Mouse (Mus musculus) thymus, postnatal 36 days (tissue): ENCODE results near the gene Hspb9.

ENCODE experiments used
- DNase-seq, 2 experiments: peaks; one replicate each; pipeline ENCODE4 v3.0.0; 2022; ENCODE audit warnings: mixed read lengths in 2 of 2

Gene Hspb9

DNA sequence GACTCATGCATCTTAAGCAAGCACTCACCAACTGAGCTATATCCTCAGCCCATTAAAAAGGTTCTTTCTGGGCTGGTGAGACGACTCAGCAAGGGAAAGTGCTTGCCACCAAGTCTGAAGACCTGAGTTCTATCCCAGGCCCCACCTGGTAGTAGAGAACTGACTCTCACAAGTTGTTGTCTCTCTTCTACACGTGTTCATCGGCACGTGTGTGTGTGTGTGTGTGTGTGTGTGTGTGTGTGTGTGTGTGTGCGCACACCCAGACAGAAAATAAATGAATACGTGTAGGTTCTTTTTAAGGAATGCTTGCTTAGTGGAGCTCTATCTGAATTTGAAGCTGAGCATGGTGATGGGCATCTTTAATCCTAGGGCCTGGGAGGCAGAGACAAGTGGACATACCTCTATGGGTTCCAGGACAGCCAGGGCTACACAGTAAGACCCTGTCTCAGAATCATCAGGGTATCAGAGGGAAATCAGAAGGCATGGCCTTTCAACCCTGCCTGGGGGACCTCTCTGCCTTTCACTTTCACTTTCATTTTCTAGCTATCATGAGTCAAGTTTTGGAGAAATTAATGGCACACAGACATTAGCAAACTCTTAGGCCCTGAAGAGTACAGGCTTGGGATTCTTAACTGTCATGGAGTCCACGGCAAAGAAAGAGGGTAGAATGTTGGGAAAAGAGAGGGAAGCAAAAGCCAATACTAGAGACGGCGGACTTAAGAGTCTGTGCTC, 21.6 kb downstream of the Hspb9 start:
- DNase-seq = no peak

DNA sequence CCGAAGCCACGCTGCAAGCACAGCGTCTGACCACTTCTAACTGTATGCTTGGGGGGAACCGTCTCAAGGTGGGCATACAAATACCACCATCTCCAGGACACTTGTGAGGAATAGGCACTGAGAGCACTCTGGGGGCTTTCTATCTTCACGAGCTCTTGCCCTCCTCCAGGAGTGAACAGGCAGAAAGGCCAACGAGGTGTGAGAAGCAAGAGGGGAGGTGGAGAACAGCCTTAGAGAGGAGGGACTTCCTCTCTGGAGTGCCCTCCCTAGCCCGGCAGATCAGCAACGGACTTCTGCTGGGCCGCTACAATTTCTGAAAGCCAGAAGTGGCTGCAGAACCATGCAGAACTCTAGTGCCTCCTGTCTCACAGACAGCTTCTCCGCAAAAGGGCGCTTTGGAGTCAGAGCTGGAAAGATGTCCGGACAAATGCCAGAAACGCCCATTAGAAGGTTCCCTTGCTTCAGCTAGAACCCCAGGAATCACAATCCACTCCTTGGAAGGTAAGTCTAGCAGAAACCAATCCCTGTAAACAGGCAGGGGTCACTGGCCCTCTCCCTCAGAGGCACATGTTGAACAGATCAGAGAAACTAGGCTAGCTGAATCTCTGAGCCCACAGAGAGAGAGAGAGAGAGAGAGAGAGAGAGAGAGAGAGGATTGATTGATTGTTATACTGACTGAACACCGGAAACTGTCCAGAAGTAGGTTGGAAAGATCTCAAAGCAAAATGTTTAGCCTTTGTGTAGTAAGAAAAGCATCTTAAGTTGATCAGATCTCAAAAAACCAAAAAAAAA, 22.5 kb downstream of the Hspb9 start:
- no peak for DNase-seq

DNA sequence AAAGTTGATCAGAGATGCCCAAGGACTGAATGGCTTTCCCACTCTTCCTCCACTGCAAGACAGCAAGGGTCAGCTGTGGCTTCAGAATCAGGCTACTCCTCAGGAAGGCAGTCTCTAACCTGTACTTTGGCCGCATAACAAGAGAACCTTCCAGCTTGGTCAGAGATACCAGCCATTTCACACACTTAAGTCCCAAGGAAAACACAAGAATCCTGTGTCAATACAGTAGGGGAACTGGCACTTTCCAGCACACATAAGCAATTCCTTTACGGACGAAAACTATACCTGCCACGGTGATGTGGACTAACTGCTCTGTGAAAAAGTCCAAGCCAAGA, 23.1 kb downstream of the Hspb9 start:
- DNase-seq = no peak

DNA sequence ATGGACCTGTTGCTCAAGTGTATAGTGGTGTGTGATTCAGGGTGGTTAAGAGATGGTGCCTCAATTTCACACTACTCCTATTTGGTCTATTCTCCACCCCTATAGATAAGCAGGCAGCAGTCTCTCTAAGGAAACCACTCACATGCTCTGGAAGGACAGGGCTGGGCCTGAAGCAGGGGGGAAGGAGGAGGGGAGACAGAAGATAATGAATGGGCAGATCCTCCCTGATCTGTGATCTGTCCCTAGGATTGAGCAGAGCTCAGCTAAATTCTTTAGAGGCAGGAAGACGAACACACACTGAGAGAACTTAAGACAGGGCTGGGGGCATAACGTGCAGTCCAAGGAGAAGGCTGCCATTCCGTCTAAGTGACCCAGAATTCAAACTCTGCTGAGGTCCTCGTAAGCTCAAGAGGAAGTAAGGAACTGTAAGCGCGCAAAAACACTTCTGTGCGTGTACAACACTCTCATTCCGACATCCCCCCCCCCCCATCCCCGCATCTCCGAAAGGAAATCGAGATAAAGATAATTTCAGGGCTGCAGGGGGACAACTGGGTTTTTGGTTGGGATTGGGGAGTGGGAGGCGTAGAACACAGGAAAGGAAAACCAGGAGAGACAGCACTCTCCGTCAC, 23.6 kb downstream of the Hspb9 start:
- DNase-seq = no peak

DNA sequence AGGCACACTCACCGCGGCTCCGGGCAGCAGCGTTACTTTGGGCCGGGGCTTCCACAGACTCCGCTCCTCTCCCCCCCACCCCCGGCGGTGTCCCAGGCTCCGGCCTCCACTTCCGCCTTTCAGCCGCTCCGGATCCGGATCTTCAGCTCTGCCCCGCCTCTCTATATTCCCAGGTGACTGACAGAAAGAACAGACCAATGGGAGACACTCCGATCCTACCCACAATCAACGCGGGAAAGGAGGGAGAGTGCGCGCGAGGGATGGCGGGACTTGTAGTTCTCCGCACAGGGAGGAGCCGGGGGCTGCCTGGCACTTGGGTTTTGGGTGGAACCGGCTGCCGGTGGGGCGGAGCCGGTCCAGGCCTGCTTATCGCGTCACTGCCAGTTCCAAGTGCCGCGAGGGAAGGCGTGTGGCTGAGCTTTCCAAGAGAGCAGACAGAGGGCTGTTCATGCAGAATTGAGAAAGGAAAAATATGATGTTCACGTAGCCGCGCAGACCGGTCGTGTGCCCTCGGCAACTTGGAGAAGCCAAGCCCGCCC, 24.5 kb downstream of the Hspb9 start, which contains the start of gene Rab5c:
Rab5c (minus strand) TSS at position 150 of the 539 bp plus-strand sequence.
- DNase-seq = peak; percentile 96 to 98

DNA sequence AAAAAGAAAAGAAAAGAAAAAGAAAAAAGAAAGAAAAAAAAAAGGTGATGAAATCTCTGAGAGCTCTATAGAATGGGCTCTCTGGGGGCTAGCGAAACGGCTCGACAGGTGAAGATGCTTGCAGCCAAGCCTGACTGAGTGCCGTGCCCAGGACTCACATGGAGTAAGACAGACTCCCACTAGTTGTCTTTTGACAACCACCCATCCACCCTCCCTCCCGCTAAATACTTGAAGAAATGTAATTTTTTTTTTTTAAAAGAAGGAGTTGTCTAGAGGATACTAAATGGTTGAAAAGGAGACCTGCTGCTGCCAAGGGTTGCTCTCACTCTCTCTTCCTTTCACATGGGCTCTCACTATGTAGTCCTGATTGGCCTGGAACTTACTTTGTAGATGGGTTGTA, 25.1 kb downstream of the Hspb9 start:
- no peak for DNase-seq

DNA sequence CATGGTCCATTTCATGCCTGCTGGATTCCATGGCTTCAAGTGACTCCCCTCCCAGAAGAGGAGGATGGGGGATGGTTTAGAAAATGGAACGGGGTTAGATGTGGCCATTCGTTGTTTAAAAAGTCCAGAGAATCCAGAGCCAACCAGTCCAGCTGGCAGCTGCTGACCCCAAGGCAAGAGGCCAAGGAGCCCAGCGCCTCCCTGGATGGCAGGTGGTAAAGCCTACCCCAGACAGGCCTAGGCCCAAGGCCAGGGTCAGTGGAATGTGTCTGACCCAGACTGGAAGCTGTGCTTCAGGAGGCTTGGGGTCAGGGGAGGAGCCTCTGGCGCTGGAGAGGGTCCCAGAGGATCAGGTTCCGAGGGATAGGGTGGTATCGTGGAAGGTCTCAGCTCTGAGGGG, 27.7 kb downstream of the Hspb9 start:
- no peak for DNase-seq

DNA sequence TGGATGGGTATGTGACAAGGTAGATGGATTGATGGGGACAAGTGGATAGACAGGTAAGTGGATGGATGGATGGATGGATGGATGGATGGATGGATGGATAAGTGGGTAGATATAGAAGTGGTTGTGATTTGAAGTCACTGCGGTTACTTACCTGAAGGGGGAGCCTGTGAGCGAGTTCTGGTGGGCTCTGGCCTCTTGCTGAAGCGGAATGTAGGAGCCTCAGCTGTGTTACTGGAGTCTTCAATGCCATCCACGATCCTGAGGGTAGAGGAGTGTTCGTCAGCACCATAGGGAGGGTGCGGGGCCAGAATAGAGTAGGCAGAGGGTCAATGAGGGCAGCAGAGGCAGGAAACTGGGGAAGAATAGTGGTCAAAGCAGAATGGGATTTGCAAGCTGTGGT, 31.4 kb downstream of the Hspb9 start:
- DNase-seq = peak; percentile 51

DNA sequence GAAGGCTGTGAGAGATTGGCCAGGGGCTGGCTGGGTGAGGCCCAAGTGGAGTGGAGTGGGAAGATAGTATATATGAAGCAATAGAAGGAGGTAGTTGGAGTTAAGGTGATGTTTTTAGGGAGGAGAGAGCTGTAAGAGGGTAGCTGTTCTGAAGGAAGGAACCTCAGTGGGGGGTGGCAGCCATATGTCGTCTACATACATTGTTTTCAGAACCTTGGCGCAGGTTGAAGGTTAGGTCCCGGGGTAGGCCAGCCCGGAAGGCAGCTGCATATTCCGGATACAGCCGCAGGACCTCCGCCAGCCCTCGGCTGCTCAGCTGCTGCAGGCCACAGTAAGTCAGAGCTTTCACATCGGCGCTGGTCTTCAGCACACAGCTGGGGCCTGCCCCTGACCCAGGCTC, 32.9 kb downstream of the Hspb9 start:
- DNase-seq = no peak

DNA sequence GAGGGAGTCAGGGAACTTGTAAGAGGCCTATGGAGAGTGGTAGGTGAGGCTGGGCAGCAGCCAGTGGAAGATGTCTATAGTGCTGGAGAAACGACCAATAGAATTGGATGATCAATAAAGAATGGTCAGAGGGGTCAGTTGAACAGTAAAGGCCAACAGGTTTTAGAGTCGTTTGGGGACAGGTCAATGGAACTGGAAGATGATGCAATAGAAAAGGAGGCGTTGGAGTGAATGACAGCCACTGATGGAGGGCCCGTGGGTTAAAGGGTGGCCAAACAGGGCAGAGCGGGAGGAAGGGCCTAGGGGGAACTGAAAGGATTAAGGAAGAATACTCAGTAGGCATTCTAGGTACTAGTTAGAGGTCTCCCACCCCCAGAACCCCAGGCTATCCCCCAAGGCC, 33.5 kb downstream of the Hspb9 start:
- DNase-seq = no peak

DNA sequence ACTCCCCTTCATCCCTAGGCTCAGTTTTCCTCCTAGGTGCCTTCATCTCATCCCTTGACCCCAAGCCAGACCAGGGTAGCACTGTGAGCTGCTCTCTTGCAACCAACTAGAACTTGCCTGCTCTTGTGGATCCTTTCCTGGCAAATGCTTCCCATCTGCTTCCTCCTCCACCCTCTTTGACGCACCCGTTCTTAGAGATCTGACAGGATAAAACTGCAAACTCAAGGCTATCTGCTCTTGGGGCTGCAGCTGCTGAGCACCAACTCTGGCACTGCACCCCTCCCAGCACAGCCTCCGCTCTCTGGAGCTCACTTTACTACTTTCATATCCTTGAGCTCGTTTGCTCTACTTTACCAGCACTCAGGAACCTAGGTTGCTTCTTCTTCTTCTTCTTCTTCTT, 35.0 kb downstream of the Hspb9 start:
- DNase-seq = no peak

DNA sequence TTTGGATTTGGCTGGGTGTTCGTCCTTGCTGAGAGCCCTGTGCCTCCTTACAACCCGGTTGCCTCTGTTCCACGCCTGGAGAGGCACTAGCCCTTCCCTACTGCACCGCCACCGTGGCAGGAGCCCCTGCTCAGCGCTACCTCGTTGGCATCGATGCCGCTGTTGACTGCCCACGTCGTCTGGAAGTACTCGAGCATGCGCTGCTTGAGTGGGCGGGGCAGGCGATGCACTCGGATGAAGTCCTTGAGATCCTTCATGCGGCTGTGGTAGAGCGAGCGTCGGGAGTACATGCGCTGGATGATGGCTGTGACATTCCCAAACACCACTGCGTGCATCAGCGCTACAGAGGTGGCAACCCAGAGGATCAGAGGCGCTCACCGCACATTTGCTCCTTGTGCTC, 35.8 kb downstream of the Hspb9 start:
- no peak for DNase-seq

DNA sequence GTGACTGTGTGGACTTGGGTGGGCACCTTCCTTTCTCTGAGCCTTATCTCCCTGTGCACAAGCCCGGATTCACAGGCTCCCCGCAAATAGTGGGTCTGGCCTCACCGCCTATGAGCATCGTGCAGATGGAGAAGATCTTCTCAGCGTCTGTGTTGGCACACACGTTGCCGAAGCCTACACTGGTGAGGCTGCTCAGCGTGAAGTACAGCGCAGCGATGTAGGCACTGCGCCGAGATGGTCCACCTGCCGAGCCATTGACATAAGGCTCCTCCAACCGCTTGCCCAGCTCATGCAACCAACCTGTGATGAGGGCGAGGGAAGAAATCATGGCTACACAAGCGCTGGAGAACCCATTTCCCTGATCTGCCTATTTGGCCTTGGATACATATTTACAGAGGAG, 36.5 kb downstream of the Hspb9 start:
- no peak for DNase-seq

DNA sequence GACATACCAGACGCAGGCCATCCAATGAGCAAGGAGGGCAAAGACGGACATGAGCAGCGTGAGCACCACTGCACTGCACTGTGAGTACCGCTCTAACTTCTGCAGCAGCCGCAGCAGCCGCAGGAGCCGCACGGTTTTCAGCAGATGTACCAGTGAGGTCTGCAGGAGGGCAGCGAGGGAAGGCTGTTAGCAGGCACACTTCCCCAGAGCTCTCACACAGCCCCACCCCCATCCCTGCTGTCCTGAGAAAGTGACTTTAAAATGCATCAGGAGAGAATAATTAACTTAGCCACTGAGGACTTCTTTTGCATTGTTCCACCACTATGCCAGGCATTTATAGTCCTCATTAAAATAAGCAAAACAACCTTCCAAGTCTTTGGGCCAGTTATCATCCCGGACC, 38.6 kb downstream of the Hspb9 start:
- DNase-seq = no peak

DNA sequence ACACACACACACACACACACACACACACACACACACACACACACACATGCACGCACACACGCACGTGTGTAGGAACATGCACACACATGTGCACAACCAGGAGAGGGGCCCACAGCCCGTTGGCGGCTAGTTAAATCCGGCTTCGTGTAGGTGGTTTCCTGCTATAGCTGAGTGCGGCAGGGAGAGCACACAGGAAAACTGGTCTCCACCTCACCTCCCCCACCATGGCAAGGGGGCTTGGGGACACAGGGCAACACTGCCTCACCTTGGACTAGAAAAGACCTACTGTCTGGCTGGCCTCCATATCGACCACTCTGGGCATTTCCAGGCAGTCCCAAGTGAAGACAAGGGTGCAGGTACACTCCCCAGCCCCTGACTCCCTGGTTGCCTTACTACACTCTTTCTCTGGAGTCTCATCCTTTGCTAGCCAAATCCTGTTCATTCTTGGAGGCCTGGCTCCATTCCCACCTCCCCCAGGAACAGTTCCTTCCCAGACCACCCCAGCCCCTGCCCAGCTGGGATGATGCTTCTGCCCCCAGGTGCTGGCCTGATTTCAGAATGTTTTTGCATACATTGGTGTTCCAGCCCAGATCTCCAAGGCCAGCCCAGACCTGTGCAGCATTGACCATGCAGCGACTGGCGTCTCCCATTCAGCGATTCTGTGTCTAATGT, 40.5 kb downstream of the Hspb9 start:
- DNase-seq = no peak

DNA sequence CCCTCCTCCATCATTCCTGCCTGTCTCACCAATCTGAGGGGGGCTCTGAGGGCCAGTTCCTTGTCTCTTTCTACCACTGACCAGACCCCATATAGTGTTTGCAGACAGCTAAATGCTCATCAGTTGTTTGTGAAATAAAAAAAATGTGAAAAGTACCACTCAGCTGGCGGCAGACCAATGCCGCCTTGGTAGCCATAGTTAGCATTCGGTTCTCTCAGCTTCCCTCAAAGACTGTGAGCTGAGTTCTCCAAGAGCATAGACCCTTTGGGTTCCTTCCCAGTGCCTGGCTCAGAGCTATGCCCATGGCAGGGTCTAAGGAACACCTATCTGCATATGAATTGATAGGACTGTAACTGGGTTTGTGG, 41.0 kb downstream of the Hspb9 start:
- DNase-seq = no peak

DNA sequence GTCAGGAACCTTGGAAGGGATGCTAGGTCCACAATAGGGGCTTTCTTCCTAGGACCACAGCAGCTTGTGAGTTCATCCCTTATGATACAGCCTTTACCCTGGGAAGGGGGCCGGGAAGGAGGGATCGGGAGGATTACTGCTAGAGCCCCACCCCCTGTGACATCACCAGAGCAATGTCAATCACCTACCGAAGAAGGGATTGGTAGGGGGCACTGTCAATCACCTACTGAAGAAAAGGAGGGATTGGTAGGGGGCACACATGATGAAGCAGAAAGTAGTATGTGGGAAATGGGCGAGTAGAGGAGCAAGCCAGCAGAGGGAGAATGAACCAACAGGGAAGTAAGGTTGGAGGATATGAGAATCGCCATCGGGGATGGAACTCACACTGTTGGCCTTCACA, 42.8 kb downstream of the Hspb9 start:
- DNase-seq = no peak

DNA sequence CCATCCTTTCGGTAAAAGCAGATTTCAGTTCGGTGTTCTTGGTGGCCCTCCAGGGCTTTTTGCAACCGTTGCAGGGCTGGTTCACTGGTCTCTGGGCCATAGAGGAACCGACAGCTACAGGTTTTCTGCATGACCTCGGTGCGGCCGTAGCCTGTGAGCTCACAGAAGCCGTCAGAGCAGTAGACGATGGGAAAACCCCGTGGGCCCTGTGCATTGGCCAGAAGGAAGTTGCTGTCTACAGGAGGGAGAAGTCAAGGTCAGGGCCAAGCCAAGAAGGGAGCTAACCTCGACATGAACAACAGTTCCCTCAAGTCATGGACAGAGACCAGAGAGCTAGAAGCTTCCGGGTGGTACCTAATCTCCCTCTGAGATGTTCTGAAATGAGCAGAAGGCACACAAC, 43.9 kb downstream of the Hspb9 start:
- no peak for DNase-seq

DNA sequence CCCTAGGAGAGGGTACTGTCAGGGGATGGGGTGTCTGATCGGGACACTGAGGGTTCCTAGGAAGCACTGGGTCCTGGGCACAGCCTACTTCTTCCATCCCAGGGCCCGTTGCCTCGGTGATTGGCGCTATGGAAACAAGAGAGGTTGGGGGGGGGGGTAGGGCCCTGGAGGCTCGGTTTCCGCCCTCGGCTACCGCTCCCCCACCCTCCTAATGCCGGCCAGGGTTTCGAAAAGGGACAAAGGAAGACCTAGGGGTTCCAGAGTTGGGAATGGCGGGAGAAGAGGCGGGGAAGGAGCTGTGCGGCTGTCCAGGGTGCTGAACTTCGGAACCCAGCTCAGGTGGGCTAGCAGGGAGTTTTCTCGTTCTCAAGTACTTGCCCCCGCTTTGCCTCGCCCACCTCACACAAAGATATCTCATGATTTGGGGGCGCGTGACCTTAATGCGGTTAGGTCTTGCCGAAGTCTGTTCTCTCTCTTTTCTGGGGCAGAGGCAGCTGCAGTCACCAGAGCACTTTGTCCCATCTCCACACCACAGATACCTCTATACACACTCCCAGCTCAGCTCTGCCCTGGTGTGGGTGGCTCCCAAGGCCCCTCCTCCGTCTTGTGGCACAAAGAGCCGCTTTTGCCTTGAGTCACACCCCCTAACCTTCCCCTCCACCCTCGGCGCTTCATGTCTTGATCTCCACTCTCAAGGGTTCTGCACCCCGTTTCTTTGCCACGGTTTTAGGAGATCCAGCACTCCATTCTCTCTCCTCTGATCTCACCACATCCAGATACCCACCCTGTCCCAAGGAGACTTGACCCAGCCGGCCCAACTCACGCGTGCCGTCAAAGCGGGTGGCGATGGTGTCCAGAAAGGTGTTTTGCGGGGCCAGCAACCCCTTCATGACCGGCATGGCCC, 45.3 kb downstream of the Hspb9 start:
- peak; percentile 50 to 54 for DNase-seq

DNA sequence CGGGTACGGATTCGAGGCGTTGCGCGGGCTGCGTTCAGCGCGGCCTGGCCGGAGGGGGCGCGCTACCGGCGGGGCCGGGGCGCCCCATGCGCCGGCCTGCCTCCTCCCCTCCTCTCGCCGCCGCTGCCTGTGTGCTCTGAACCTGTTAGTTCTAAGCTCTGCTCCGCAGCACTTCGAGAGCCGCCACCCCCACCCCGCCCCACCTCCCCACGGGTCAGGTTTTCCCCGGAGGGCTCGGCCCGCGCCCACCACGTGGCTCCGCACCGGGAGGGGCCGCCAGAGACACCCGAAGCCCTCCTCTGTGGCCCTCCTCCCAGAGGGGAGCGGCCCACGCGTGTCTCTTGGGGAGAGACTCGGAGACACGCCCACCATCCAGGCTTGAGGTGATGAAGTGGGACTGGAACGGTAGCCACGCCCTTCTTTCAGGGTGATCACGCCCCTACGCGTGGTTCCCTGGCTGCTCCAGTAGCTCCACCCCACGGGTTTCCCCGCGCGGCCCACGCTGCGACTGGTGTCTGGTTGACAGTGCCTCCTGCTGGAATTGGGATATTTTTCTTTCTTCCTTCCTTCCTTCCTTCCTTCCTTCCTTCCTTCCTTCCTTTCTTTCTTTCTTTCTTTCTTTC, 46.1 kb downstream of the Hspb9 start, which contains the start of gene Kcnh4:
Kcnh4 (minus strand) TSS at position 332 of the 623 bp plus-strand sequence.
- DNase-seq = peak; percentile 72 to 83

DNA sequence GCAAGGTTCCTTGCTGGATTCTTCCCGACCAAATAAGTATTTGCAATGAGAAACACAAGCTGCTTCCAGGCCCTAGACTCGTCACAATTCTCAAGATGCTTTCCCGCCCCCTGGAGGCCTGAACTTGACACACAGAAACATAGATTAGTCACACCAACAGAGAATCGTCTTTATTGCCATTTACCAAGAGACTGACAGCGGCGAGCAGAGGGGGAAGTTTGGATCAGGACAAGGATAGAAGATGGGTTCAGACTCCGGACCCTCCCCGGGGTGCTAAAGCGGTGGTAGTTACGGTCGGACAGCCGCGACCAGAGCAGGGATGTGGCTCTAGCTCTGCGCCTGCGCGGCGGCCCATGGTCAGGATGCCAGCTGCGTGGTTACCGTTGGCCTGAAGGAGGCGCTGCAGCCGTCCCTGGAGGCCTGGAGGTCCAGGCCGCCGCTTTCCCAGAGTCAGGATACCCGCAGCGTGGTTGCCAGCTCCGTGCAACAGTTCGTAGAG, 47.9 kb downstream of the Hspb9 start:
- peak; percentile 78 to 80 for DNase-seq
